In the genomic region with DNA sequence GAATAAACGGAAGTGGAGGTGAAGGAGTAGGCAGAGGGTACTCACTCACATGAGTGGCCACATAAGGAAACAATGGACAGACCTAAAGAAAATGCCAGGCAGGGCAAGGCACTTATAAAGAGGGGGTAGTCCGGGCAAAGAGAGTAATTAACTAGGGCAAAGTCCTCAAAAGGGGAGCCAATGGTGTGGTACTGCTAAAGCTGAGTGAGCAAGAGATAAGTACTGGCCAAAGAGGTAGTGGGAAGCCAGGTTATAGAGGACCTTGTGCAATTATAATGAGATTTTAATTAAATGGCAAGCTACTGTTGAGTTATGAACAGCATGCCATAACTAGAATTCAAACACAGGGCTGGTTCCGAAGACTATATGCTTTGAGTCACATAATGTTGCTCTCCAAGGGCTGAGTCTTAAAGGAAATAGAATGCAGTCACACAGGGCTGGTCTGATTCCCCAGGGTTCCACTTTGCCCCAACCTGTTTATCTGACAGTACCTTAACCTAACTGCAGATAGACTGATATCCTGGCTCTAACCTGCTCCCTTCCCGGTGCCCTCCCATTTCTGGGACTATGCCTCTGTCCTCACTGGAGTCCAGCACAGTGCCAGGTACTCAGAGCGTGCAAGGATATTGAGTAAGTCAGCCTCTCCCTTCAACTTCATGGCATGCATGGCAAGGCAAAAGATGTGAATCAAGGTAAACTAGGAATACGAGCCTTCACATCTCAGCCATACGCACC, we compare ENCODE assay signal across 22 mouse cellular contexts. TPM values are rescaled to one million over a fixed set of nuclear protein-coding genes. Genes with fewer than 3 reads are reported as not detected.
A peak's percentile ranks its signal among the peaks of the same experiment; 100 is the strongest.
DNase-seq lines count a peak whose midpoint lies in the region; ATAC-seq lines count a peak whose summit lies in the region.
"Had no signal": no experiment of that assay in that cellular context is flagged by ENCODE, and none has a peak within 500 bp of the region (broad histone marks: within the 10 kb centered on the region; RNA-seq: fewer than 3 reads in every experiment).

No protein-coding gene starts in this region.

- no peak for ATAC-seq in heart, embryonic 14.5 days (ENCODE audit: insufficient number of reproducible peaks, insufficient read depth, low FRiP score, low read depth)
- no peak for ATAC-seq in liver, embryonic 13.5 days (ENCODE audit: low read depth)
- no peak for ATAC-seq in liver, embryonic 12.5 days
- peak; percentile 94 for ATAC-seq in intestine, embryonic 15.5 days
- ATAC-seq in stomach, embryonic 15.5 days (ENCODE audit: insufficient read depth, low FRiP score, low read depth), result 0 out of 2 replicates have a peak, but pooled peaks have one; percentile 27
- ATAC-seq: forebrain, embryonic 16.5 days; hindbrain, postnatal 0 days; midbrain, embryonic 13.5 days had no signal

- no peak for DNase-seq in heart, adult 9 months (ENCODE audit: low spot score in 2 of 2)
- no peak for DNase-seq in liver, embryonic 13.5 days
- no peak for DNase-seq in left cerebral cortex, adult 9 months (ENCODE audit: low spot score in 2 of 2)
- DNase-seq: B cell, adult 2 months; cerebellum, adult 11-12 months; cerebellum, postnatal 14 days; embryo, embryonic 11 days; gastrocnemius, postnatal 25 days; layer of hippocampus, adult 9-11 months; spleen, adult 18-20 months had no signal

- H3K9me3 ChIP-seq in heart, embryonic 14.5 days (ENCODE audit: control insufficient read depth, low read length), result no peaks in the 10 kb centered on the region
- no peaks in the 10 kb centered on the region for H3K9me3 ChIP-seq in liver, embryonic 13.5 days (replicated peaks)
- no peaks in the 10 kb centered on the region for H3K9me3 ChIP-seq in liver, embryonic 12.5 days (replicated peaks)
- H3K9me3 ChIP-seq in intestine, embryonic 15.5 days, result no peaks in the 10 kb centered on the region
- H3K9me3 ChIP-seq in stomach, embryonic 15.5 days, result no peaks in the 10 kb centered on the region
- H3K9me3 ChIP-seq: hindbrain, embryonic 10.5 days; lung, embryonic 15.5 days; midbrain, embryonic 13.5 days; neural tube, embryonic 13.5 days had no signal

- H3K27me3 ChIP-seq in heart, embryonic 14.5 days (ENCODE audit: control insufficient read depth, insufficient read depth, low read length), result no peaks in the 10 kb centered on the region
- H3K27me3 ChIP-seq in liver, embryonic 13.5 days, result no peaks in the 10 kb centered on the region
- H3K27me3 ChIP-seq in liver, embryonic 12.5 days (replicated peaks), result no peaks in the 10 kb centered on the region
- no peaks in the 10 kb centered on the region for H3K27me3 ChIP-seq in intestine, embryonic 15.5 days (replicated peaks)
- no peaks in the 10 kb centered on the region for H3K27me3 ChIP-seq in stomach, embryonic 15.5 days (replicated peaks)
- H3K27me3 ChIP-seq: lung, embryonic 15.5 days; midbrain, embryonic 13.5 days; neural tube, embryonic 13.5 days had no signal

- no peak overlapping the region for H3K4me3 ChIP-seq in heart, embryonic 14.5 days (ENCODE audit: control insufficient read depth in 1 of 2, insufficient read depth in 1 of 2, low read depth in 1 of 2, low read length in 2 of 2)
- H3K4me3 ChIP-seq in liver, embryonic 13.5 days (replicated peaks), result no peak overlapping the region
- H3K4me3 ChIP-seq in liver, embryonic 12.5 days, result no peak overlapping the region
- H3K4me3 ChIP-seq in intestine, embryonic 15.5 days (replicated peaks), result no peak overlapping the region
- H3K4me3 ChIP-seq in stomach, embryonic 15.5 days (replicated peaks), result no peak overlapping the region
- H3K4me3 ChIP-seq: hindbrain, embryonic 10.5 days; left cerebral cortex, adult 2 months; lung, embryonic 15.5 days; midbrain, embryonic 13.5 days; neural tube, embryonic 13.5 days had no signal

- WGBS in heart, embryonic 14.5 days, result 76% methylated on average over 7 of the region's 7 CpGs
- 74% methylated on average over 7 of the region's 7 CpGs for WGBS in liver, embryonic 13.5 days (ENCODE audit: insufficient replicate concordance)
- 76% methylated on average over 7 of the region's 7 CpGs for WGBS in liver, embryonic 12.5 days (ENCODE audit: insufficient replicate concordance)
- WGBS in intestine, embryonic 15.5 days, result 76% methylated on average over 7 of the region's 7 CpGs
- 87% methylated on average over 7 of the region's 7 CpGs for WGBS in stomach, embryonic 15.5 days

- no peak overlapping the region for H3K4me2 ChIP-seq in heart, embryonic 14.5 days (ENCODE audit: low read length)
- H3K4me2 ChIP-seq in liver, embryonic 13.5 days, result no peak overlapping the region
- H3K4me2 ChIP-seq in liver, embryonic 12.5 days, result no peak overlapping the region
- peak overlapping the region; percentile 7 for H3K4me2 ChIP-seq in intestine, embryonic 15.5 days (replicated peaks)
- H3K4me2 ChIP-seq in stomach, embryonic 15.5 days, result no peak overlapping the region
- H3K4me2 ChIP-seq: lung, embryonic 15.5 days; midbrain, embryonic 13.5 days; neural tube, embryonic 13.5 days had no signal

- no peak overlapping the region for H3K9ac ChIP-seq in heart, embryonic 14.5 days (ENCODE audit: low read length)
- H3K9ac ChIP-seq in liver, embryonic 13.5 days, result no peak overlapping the region
- no peak overlapping the region for H3K9ac ChIP-seq in liver, embryonic 12.5 days
- H3K9ac ChIP-seq in intestine, embryonic 15.5 days, result no peak overlapping the region
- H3K9ac ChIP-seq in stomach, embryonic 15.5 days, result no peak overlapping the region
- H3K9ac ChIP-seq: liver, embryonic 14.5 days; lung, embryonic 15.5 days; midbrain, embryonic 13.5 days; neural tube, embryonic 13.5 days had no signal

- H3K36me3 ChIP-seq in heart, embryonic 14.5 days (ENCODE audit: control insufficient read depth, insufficient read depth, low read length), result peaks cover 25% of the 10 kb centered on the region
- peaks cover 33% of the 10 kb centered on the region for H3K36me3 ChIP-seq in liver, embryonic 13.5 days
- peaks cover 30% of the 10 kb centered on the region for H3K36me3 ChIP-seq in liver, embryonic 12.5 days
- H3K36me3 ChIP-seq in intestine, embryonic 15.5 days, result peaks cover 13% of the 10 kb centered on the region; the same call in 1 of the 2 replicates
- H3K36me3 ChIP-seq in stomach, embryonic 15.5 days, result peaks cover 16% of the 10 kb centered on the region

- peak overlapping the region; percentile 78 to 79 for H3K27ac ChIP-seq in heart, embryonic 14.5 days (replicated peaks in 1 of 2; ENCODE audit: control insufficient read depth in 1 of 2, insufficient read depth in 1 of 2, low read depth in 2 of 2, low read length in 2 of 2)
- peak overlapping the region; percentile 45; the same call in 1 of the 2 replicates for H3K27ac ChIP-seq in liver, embryonic 13.5 days
- no peak overlapping the region for H3K27ac ChIP-seq in liver, embryonic 12.5 days
- peak overlapping the region; percentile 45 for H3K27ac ChIP-seq in intestine, embryonic 15.5 days
- no peak overlapping the region for H3K27ac ChIP-seq in stomach, embryonic 15.5 days
- H3K27ac ChIP-seq: hindbrain, embryonic 10.5 days; hindbrain, postnatal 0 days; left cerebral cortex, adult 2 months; liver, embryonic 14.5 days; lung, embryonic 15.5 days; midbrain, embryonic 13.5 days; neural tube, embryonic 13.5 days had no signal

- H3K4me1 ChIP-seq in heart, embryonic 14.5 days (ENCODE audit: control insufficient read depth in 2 of 2, insufficient read depth in 2 of 2, low read length in 2 of 2), result peaks cover 7 to 34% of the 10 kb centered on the region in 2 experiments
- peaks cover 48% of the 10 kb centered on the region for H3K4me1 ChIP-seq in liver, embryonic 13.5 days (replicated peaks)
- peaks cover 37% of the 10 kb centered on the region for H3K4me1 ChIP-seq in liver, embryonic 12.5 days
- peaks cover 7% of the 10 kb centered on the region; the same call in 1 of the 2 replicates for H3K4me1 ChIP-seq in intestine, embryonic 15.5 days (replicated peaks)
- H3K4me1 ChIP-seq in stomach, embryonic 15.5 days, result no peaks in the 10 kb centered on the region
- H3K4me1 ChIP-seq: hindbrain, embryonic 10.5 days; lung, embryonic 15.5 days; midbrain, embryonic 13.5 days; neural tube, embryonic 13.5 days had no signal

RNA-seq across cellular contexts. Expression of gene Stx12, which starts 9.8 kb away (rescaled TPM):
- 60.2 and 64.0 TPM in 2 replicates for polyA plus RNA-seq in heart, embryonic 14.5 days (2014; fragmentation: Nextera tagmentation; extraction: Ambion mirVana)
- 17.6 and 20.5 TPM in 2 replicates for polyA plus RNA-seq in liver, embryonic 13.5 days (2015; fragmentation: Nextera tagmentation; extraction: Ambion mirVana)
- 21.0 and 21.7 TPM in 2 replicates for polyA plus RNA-seq in liver, embryonic 12.5 days (2016; fragmentation: Nextera tagmentation; extraction: Ambion mirVana)
- polyA plus RNA-seq in intestine, embryonic 15.5 days (2015; fragmentation: Nextera tagmentation; extraction: Ambion mirVana), result 54.2 and 57.7 TPM in 2 replicates
- polyA plus RNA-seq in stomach, embryonic 15.5 days (2015; fragmentation: Nextera tagmentation; extraction: Ambion mirVana), result 54.8 and 58.3 TPM in 2 replicates

RNA-seq across cellular contexts. Expression of gene Ppp1r8, which starts 31.6 kb away (rescaled TPM):
- polyA plus RNA-seq in heart, embryonic 14.5 days (2014; fragmentation: Nextera tagmentation; extraction: Ambion mirVana), result 31.9 and 33.1 TPM in 2 replicates
- polyA plus RNA-seq in liver, embryonic 13.5 days (2015; fragmentation: Nextera tagmentation; extraction: Ambion mirVana), result 29.9 and 32.1 TPM in 2 replicates
- 30.7 and 32.6 TPM in 2 replicates for polyA plus RNA-seq in liver, embryonic 12.5 days (2016; fragmentation: Nextera tagmentation; extraction: Ambion mirVana)
- 50.4 and 54.1 TPM in 2 replicates for polyA plus RNA-seq in intestine, embryonic 15.5 days (2015; fragmentation: Nextera tagmentation; extraction: Ambion mirVana)
- polyA plus RNA-seq in stomach, embryonic 15.5 days (2015; fragmentation: Nextera tagmentation; extraction: Ambion mirVana), result 44.8 and 46.9 TPM in 2 replicates

RNA-seq across cellular contexts. Expression of gene Fam76a, which starts 47.8 kb away (rescaled TPM):
- polyA plus RNA-seq in heart, embryonic 14.5 days (2014; fragmentation: Nextera tagmentation; extraction: Ambion mirVana), result 40.9 and 44.9 TPM in 2 replicates
- polyA plus RNA-seq in liver, embryonic 13.5 days (2015; fragmentation: Nextera tagmentation; extraction: Ambion mirVana), result 25.1 and 25.9 TPM in 2 replicates
- polyA plus RNA-seq in liver, embryonic 12.5 days (2016; fragmentation: Nextera tagmentation; extraction: Ambion mirVana), result 22.6 and 25.8 TPM in 2 replicates
- 41.8 and 45.3 TPM in 2 replicates for polyA plus RNA-seq in intestine, embryonic 15.5 days (2015; fragmentation: Nextera tagmentation; extraction: Ambion mirVana)
- polyA plus RNA-seq in stomach, embryonic 15.5 days (2015; fragmentation: Nextera tagmentation; extraction: Ambion mirVana), result 39.3 and 45.5 TPM in 2 replicates

Comparison
In these comparisons a context has a peak if more than half of its experiments do, and no peak if none do; other contexts are left out.
1. H3K27ac ChIP-seq: peak in heart, embryonic 14.5 days (2 of 2), liver, embryonic 13.5 days (single experiment) and intestine, embryonic 15.5 days (single experiment); none in liver, embryonic 12.5 days (single experiment) and stomach, embryonic 15.5 days (single experiment).
2. ATAC-seq: peak in intestine, embryonic 15.5 days (single experiment) and stomach, embryonic 15.5 days (single experiment); none in heart, embryonic 14.5 days (single experiment), liver, embryonic 13.5 days (single experiment) and liver, embryonic 12.5 days (single experiment).